Mouse (Mus musculus) liver, embryonic 11.5 days (tissue): ENCODE measurements at regions not wholly inside any gene's neighbourhood (a gene's known extent, or its start where the extent isn't known, plus 50 kb on each side); places are given as distances from the start of the nearest gene placed in this dataset.
"Not testable (repeated sequence)": the region's sequence is repeated elsewhere in the genome, so short reads cannot be mapped to it uniquely, and the experiment has no call there.

ENCODE experiments used
- ATAC-seq: fragments of 200-750 bp; cut with Nextera tagmentation; replicated peaks from 2 replicates; pipeline ENCODE4 v1.8.0; 2017; ENCODE audit warnings: moderate number of reproducible peaks, mild to moderate bottlenecking, moderate TSS enrichment, moderate library complexity; ENCODE audit not compliant: low FRiP score
- DNase-seq: peaks from one replicate; pipeline ENCODE4 v3.0.0-alpha.2; 2017; ENCODE audit warnings: low spot score
- H3K27ac ChIP-seq: fragments of 300-500 bp; sonication (generic); 2 replicates; pipeline ENCODE4 v1.5.1; 2014; ENCODE audit warnings: mild to moderate bottlenecking, low read depth, low read length, control low read depth
- H3K27me3 ChIP-seq: fragments of 300-500 bp; sonication (generic); replicated peaks from 2 replicates; pipeline ENCODE4 v1.6.1; 2014; ENCODE audit warnings: low read length, mixed read lengths; ENCODE audit not compliant: control insufficient read depth, insufficient read depth
- H3K36me3 ChIP-seq: fragments of 300-500 bp; sonication (generic); 2 replicates; pipeline ENCODE4 v1.6.1; 2014; ENCODE audit warnings: mild to moderate bottlenecking, low read length, moderate library complexity, mixed read lengths; ENCODE audit not compliant: control insufficient read depth, insufficient read depth
- H3K4me1 ChIP-seq: fragments of 300-500 bp; sonication (generic); replicated peaks from 2 replicates; pipeline ENCODE4 v1.6.1; 2014; ENCODE audit warnings: low read length, mixed read lengths; ENCODE audit not compliant: control insufficient read depth, insufficient read depth
- H3K4me2 ChIP-seq: fragments of 300-500 bp; sonication (generic); 2 replicates; pipeline ENCODE4 v1.6.1; 2014; ENCODE audit warnings: mild to moderate bottlenecking, control low read depth, moderate library complexity
- H3K4me3 ChIP-seq: fragments of 300-500 bp; sonication (generic); 2 replicates; pipeline ENCODE4 v1.5.1; 2014; ENCODE audit warnings: low read depth, low read length, control low read depth
- H3K9ac ChIP-seq: fragments of 300-500 bp; sonication (generic); 2 replicates; pipeline ENCODE4 v1.6.1; 2014; ENCODE audit warnings: low read depth, low read length, control low read depth
- H3K9me3 ChIP-seq: fragments of 300-500 bp; sonication (generic); 2 replicates; pipeline ENCODE4 v1.6.1; 2016; ENCODE audit warnings: low read length, inconsistent platforms, mixed read lengths; ENCODE audit not compliant: control insufficient read depth
- WGBS: fragments of 180-500 bp; shearing (Covaris S2); extraction: QIAGEN DNeasy Blood & Tissue Kit; methylation state at CpG from one replicate; pipeline ENCODE4 v1.1.7; 2014; 5-methylcytosine and 5-hydroxymethylcytosine counted together

DNA sequence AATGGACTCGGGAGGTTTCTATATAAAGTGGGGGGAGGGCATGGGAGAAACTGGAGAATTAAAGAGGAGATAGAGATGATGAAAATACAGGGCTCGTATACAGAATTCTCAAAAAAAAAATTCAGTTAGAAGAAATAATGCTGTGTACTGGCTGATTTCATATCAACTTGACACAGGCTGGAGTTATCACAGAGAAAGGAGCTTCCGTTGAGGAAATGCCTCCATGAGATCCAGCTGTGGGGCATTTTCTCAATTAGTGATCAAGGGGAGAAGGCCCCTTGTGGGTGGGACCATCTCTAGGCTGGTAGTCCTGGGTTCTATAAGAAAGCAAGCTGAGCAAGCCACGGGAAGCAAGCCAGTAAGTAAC is 248.4 kb downstream of the Dhx15 start:
- 35% methylated on average over 4 of the region's 4 CpGs for WGBS
- not testable (repeated sequence) for H3K27ac ChIP-seq, H3K9me3 ChIP-seq, H3K27me3 ChIP-seq, H3K4me3 ChIP-seq, H3K9ac ChIP-seq, H3K4me1 ChIP-seq, DNase-seq, H3K36me3 ChIP-seq
- peak overlapping the region; percentile 41; the same call in 1 of the 2 replicates for H3K4me2 ChIP-seq
- peak; percentile 65 for ATAC-seq

DNA sequence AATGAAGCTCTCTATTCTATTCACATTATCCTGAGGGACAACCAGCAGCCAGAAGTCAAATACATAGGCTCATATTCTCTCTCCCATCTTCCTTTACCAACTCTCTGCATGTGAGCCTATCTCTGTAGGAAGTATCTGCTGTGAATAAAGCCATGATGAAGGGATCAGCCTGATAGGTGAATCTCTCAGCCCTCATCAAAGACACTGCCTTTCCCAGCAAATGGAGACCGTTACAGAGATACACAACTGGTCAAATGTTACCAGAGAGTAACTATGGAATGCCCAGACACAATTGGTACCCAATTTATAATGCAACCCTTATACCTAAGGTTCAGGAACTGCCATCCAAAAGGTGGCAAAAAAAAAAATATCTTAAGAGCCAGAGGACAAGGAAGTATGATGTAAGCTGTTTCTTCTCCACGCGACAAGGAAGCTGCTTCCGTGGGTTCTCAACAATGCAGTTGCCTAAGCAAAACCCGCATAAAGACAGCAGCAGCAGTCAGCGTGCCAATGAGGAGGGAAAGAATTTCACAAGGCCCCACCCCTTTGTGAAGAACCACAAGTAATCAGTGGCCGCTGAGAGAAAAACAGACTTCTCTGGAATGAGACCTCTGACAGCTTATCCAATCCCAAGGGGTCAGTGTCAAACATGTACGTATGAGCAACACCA is 248.9 kb downstream of the Dhx15 start:
- Histone ChIP-seq H3K27ac (no peak overlapping the region), H3K36me3 (no peaks in the 10 kb centered on the region), H3K27me3 (no peaks in the 10 kb centered on the region), H3K4me1 (no peaks in the 10 kb centered on the region), H3K4me2 (peak overlapping the region; percentile 41; the same call in 1 of the 2 replicates), H3K9ac (no peak overlapping the region), H3K9me3 (no peaks in the 10 kb centered on the region), H3K4me3 (no peak overlapping the region)
- 28% methylated on average over 8 of the region's 8 CpGs for WGBS
- ATAC-seq (peak; percentile 81), DNase-seq (peak; percentile 33)

DNA sequence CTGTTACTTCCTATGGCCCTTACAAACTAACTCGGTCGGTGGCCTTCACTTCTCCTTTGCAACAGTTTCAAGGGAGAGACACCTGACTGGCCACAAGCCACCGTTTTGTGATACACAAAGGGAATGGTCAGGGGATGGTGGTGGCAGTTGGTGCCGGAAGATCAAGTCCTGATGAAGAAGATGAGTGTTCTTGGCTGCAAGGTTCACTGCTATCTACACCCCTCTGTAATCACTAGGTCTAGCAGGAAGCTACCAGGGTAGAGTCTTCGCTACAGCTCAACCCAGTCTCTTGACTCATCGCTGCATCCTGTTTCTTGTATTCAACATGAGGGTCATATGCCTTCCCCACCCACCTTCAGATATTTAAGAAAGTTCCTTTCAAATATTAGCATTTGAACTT is 251.5 kb downstream of the Dhx15 start:
- Histone ChIP-seq H3K27me3 (no peaks in the 10 kb centered on the region), H3K36me3 (no peaks in the 10 kb centered on the region), H3K4me2 (no peak overlapping the region), H3K4me1 (no peaks in the 10 kb centered on the region), H3K27ac (no peak overlapping the region), H3K9ac (no peak overlapping the region), H3K4me3 (no peak overlapping the region), H3K9me3 (no peaks in the 10 kb centered on the region)
- no peak for DNase-seq
- no peak for ATAC-seq
- 77% methylated on average over 6 of the region's 6 CpGs for WGBS

DNA sequence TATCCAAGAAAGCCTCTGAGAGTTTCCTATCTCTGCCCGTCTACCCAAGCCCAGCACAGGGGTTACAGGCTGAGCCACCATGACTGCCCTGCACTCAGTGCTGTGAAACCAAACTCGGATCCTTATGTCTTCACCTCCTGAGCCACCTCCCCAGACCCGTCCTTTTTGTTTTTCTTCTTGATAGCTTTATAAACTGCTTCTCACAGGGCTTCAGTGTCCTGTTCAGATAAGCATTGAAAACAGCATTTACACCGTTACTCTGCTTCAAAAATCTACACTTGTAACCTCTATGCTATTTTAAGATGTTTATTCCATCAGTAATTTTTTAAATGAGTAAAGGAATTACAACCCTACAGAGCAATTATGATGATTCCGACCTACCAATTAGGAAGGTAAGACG is 253.0 kb downstream of the Dhx15 start:
- Histone ChIP-seq H3K36me3 (no peaks in the 10 kb centered on the region), H3K4me3 (no peak overlapping the region), H3K27me3 (no peaks in the 10 kb centered on the region), H3K4me1 (no peaks in the 10 kb centered on the region), H3K27ac (no peak overlapping the region), H3K4me2 (no peak overlapping the region), H3K9ac (no peak overlapping the region), H3K9me3 (no peaks in the 10 kb centered on the region)
- no peak for DNase-seq
- WGBS: 71% methylated on average over 6 of the region's 6 CpGs
- ATAC-seq: no peak

DNA sequence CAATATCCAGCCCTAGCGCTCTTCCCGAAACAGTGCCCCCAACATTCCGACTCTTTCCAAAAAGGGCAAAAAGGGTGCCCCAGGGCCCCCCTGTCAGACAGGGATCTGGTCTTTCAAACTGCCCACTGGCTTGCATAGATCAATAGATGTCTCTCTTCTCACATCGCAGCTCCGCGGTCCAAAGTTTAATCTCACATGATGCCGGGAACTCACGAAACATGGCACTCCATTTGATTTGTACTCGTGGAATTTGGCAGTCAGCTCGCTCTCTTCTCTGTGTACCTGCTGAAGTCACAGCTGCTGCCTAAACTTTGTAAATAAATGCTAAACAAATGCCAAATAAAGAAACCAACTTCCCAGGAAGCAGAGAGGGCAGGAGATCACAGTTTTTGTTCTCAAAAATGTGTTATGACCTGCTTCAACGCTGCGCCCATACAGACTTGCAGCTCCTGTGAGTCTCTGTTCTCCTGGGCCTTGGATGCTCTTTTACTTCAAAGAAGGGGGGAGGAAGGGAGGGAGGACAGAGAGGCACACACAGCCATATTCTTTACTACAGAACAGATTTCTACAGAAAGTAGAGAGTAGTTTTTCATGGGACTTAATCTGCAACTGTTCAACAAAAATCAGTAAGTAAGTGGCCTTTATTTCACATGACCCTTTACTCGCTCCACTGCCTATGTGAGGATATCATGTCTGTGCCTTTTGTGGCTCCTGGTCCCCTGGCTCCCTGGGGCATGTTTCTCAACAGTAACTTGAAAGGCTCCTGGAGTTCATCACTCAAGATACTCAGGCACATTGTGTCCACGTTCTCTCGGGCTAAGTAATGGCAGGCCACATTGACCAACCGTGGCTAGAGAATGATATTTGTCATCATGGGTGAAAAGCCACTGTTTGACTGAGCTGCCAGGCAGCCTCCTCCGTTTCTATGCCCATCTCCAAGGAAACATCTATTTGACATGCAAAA is 254.6 kb downstream of the Dhx15 start:
- no peak overlapping the region for H3K4me3 ChIP-seq
- no peaks in the 10 kb centered on the region for H3K4me1 ChIP-seq
- H3K9ac ChIP-seq: no peak overlapping the region
- H3K36me3 ChIP-seq: no peaks in the 10 kb centered on the region
- H3K27ac ChIP-seq: no peak overlapping the region
- no peak overlapping the region for H3K4me2 ChIP-seq
- DNase-seq (no peak), ATAC-seq (no peak)
- no peaks in the 10 kb centered on the region for H3K27me3 ChIP-seq
- WGBS: 85% methylated on average over 17 of the region's 17 CpGs
- H3K9me3 ChIP-seq: no peaks in the 10 kb centered on the region

DNA sequence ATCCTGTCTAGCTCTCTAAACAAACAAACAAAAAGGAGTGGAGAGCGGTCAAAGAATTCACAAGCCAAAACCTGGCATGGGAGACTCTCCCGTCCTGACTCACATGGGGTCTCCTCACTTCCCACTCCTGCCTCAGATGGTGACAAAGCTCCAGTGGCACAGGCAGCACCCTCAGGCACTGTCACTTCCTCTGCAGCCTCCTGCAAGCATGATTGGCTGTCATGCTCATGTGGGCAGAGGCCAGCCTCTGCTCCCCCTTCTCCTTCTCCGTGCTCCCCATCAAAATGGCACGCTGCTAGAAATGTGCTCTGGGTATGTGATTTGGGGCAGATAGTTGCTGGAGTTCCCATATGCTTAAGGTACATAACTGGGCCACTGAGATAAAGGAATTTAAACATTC is 255.4 kb downstream of the Dhx15 start:
- no peak overlapping the region for H3K4me2 ChIP-seq
- WGBS: 76% methylated on average over 4 of the region's 4 CpGs
- no peaks in the 10 kb centered on the region for H3K36me3 ChIP-seq
- no peak overlapping the region for H3K9ac ChIP-seq
- DNase-seq (no peak), ATAC-seq (no peak)
- H3K4me1 ChIP-seq: no peaks in the 10 kb centered on the region
- no peaks in the 10 kb centered on the region for H3K9me3 ChIP-seq
- no peak overlapping the region for H3K4me3 ChIP-seq
- H3K27ac ChIP-seq: no peak overlapping the region
- H3K27me3 ChIP-seq: no peaks in the 10 kb centered on the region

DNA sequence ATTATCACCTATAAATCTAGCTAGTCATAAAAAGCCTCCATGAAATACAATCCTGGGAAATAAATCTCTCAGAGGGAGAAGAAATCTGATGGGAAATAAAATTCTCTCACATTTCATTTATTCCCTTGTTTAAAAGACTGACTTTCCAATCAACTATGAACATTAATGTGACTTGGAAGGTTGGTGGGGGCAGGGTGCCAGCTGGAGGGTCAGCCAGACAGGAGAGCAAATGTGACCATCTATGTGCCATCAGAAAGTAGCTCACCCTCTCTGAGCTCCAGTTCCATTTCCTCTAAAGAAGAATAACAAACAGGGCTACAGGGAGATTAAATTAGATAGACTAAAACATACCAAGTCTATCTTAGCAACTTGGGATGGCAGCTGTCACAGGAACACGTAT is 257.0 kb downstream of the Dhx15 start:
- H3K9me3 ChIP-seq: no peaks in the 10 kb centered on the region
- no peak for DNase-seq
- no peak overlapping the region for H3K4me3 ChIP-seq
- H3K27ac ChIP-seq: no peak overlapping the region
- ATAC-seq: no peak
- no peaks in the 10 kb centered on the region for H3K27me3 ChIP-seq
- H3K36me3 ChIP-seq: no peaks in the 10 kb centered on the region
- H3K4me2 ChIP-seq: no peak overlapping the region
- H3K9ac ChIP-seq: no peak overlapping the region
- 90% methylated on average over 1 of the region's 1 CpGs for WGBS
- H3K4me1 ChIP-seq: no peaks in the 10 kb centered on the region

DNA sequence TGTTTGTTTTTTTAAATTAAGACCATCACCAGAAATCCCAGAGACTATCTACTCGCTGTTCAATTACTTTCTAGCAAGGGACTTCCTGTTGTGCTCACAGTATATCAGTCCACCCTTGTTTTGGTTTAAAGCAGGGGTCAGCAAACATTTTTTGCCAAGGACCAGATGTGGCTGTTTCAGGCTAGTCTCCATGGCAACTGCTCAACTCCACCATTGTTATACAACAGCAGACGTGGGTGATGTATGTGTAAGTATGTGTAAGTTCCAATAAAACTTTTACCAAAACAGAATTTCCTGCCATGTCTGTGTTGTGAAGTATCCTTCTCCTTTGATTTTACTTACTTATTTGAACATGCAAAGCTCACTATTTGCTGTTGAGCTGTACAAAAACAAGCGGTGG is 259.9 kb downstream of the Dhx15 start:
- Histone ChIP-seq H3K27ac (no peak overlapping the region), H3K4me1 (no peaks in the 10 kb centered on the region), H3K27me3 (no peaks in the 10 kb centered on the region), H3K4me2 (no peak overlapping the region), H3K9me3 (no peaks in the 10 kb centered on the region), H3K9ac (no peak overlapping the region), H3K36me3 (no peaks in the 10 kb centered on the region), H3K4me3 (no peak overlapping the region)
- ATAC-seq: no peak
- no peak for DNase-seq
- WGBS: 81% methylated on average over 3 of the region's 3 CpGs

DNA sequence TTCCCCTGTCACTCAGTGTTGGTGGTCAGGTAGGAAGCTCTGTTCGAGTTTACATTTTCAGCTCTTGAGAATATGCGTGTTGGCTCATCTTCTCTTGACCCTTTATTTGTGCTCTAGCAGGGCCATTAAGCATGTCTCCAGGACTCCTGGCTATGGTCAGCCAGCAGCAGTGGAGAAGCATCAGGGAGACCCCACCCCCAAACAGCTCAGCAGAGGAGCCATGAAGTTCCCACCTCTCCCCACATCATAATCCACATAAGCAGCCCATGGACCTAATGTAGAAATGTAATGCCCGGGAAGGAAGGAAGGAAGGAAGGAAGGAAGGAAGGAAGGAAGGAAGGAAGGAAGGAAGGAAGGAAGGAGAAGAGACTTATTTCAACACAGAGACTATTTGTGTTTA is 261.5 kb downstream of the Dhx15 start:
- no peaks in the 10 kb centered on the region for H3K4me1 ChIP-seq
- ATAC-seq (no peak), DNase-seq (no peak)
- 78% methylated on average over 3 of the region's 3 CpGs for WGBS
- no peaks in the 10 kb centered on the region for H3K9me3 ChIP-seq
- H3K27me3 ChIP-seq: no peaks in the 10 kb centered on the region
- H3K9ac ChIP-seq: no peak overlapping the region
- no peaks in the 10 kb centered on the region for H3K36me3 ChIP-seq
- H3K27ac ChIP-seq: no peak overlapping the region
- no peak overlapping the region for H3K4me3 ChIP-seq
- no peak overlapping the region for H3K4me2 ChIP-seq
